Mouse (Mus musculus): ENCODE measurements around the gene 0610009B22Rik.

- no peak for TF ChIP-seq POLR2A (IDR thresholded peaks at IDR 0.05; ENCODE audit: extremely low read depth, insufficient read depth, low read length)
- TF ChIP-seq CTCF (IDR thresholded peaks at IDR 0.05; ENCODE audit: low read depth, low read length) = no peak
Measured at GRCm38 (mm10) chr11:51694984-51695383, 6.3 kb upstream of the 0610009B22Rik start.

Measured in liver, adult 2 months (tissue).